Mouse (Mus musculus) T-cell, adult 2 months (primary cell): Measurements from ENCODE around the gene Hist1h4i.
"Not testable (repeated sequence)": the region's sequence is repeated elsewhere in the genome, so short reads cannot be mapped to it uniquely, and the experiment has no call there.

Experiments
- DNase-seq: peaks from one replicate; pipeline ENCODE4 v3.0.0; 2022; ENCODE audit warnings: low spot score

Hist1h4i gene

DNA sequence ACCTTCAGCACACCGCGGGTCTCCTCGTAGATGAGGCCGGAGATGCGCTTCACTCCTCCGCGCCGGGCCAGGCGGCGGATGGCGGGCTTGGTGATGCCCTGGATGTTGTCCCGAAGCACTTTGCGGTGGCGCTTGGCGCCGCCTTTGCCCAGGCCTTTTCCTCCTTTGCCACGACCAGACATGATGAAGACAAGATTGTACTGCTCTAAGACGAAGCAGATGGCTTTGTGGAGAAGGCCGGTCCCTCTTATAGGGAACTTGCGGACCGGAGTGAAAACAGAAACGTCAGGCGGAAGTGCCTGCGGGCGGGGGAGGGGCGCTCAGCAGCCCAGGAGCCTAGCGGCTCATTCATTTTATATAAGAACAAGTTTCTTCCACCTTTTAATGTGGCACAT, at the start of gene Hist1h4i:
Gene Hist1h4i (minus strand): TSS at position 221 of the 395 bp plus-strand sequence.
- DNase-seq: peak; percentile 86

DNA sequence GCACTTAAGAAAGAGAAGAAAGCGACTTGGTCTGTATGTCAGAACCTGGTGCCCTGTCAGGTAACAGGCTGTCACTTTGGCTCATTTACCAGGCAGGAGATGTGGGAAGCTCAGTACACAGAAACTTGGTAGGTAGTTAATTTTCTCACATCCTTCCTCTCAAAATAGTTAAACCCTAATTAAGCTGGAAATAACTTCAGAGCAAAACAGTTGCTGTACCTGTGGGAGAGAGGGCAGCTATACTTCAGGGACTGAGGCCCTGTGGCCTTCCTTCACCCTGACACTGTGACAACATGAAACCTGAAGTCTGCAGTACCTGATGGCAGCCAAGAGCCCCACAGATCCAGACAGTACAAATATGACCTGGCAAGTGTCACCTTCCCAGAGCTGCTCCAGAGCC, 43.0 kb upstream of the Hist1h4i start, which contains the start of gene Vmn1r188:
Gene Vmn1r188 (plus strand): TSS at position 301 of the 400 bp plus-strand sequence.
- DNase-seq: not testable (repeated sequence)

DNA sequence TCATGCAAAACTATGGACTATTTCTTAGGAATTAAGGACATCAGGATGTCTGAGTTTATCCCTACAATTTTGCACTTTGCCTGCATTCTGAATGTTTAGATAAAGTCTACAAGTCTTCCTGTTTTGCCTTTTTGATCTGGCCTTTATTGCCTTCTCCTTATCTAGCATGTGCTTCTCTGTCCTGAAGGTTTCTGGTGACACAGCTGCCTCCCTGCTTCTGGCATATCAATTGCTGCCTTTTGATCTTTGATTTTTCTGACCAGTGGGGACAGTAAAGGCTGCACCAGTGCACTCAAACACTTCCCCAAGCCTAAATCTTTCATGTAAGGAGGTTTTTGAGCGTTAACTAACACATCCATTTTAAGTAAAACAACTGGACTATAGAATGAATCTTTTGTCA, 22.3 kb upstream of the Hist1h4i start:
- no peak for DNase-seq

DNA sequence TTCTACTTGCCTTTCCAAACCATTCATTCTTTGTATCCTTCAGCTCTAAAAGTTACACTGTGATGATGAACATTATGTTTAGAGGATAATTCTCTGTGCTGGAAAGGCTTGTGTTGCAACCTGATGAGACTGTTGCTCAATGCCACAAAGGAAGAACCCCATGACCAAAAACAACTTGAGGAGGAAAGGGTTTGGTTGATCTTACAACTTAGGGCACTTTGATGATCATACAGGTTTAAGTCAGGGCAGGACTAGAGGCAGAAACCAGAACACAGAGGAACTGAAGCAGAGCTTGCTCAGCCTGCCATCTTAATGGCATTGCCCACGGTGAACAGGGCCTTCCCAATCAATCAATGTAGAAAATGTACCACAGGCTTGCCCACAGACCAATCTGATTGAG, 20.3 kb upstream of the Hist1h4i start:
- DNase-seq: no peak

GRCm38 (mm10) chr13:22053754-22054153, 12.6 kb upstream of the Hist1h4i start:
- DNase-seq: no peak

DNA sequence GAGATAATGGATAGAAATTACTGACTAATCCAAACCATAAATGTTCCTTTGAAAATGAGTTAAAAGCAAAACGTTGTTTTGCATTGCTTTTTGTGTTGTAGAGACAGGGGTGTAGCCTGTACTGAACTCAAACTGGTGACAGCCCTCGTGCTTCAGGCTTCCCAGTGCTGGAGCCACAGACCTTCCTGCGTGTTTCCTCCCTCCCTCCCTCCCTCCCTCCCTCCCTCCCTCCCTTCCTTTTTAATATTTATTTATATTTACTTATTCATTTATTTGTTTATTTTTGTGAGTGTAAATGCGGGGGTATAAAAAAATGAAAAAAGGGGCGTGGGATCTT, 10.3 kb upstream of the Hist1h4i start:
- DNase-seq: no peak

DNA sequence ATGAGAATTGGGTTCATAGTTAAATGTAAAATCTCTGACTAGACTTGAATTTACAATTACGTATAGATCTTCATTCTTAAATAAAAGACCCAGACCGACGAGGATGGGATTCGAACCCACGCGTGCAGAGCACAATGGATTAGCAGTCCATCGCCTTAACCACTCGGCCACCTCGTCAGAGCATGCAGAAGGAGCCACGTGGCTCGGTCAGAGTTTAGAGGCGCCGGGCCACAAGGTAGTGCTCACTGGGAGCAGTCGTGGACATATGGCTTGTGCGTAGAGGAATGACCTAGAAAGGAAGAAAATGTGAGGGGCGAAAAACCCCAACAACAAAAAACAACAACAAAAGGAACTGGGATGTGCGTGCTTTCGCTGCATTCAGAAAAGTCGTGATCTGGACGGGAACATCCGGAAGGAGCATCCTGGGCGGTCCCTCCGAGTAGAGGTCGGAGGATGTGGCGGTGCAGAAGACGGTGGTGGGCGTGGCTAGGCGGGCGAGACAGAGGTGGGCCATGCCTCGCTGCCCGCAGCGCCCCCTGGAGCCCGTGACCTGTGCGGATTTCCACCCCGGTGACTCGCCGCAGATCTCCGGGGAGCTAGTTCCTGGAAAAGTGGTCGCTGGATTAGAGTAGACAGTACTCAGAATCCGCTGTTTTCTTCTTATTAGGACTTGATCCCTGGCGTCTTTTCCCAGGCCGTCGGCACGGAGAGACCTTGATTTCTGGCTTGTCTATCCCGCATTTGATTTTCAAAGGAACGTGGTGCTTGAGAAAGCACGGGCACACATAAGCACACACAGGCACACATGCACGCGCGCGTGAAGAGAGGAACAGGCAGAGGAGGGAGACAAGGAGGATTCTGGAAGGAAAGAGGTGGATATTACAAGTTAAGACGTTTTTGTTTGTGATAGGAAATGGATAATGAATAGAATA, 9.7 kb upstream of the Hist1h4i start:
- peak; percentile 86 for DNase-seq

DNA sequence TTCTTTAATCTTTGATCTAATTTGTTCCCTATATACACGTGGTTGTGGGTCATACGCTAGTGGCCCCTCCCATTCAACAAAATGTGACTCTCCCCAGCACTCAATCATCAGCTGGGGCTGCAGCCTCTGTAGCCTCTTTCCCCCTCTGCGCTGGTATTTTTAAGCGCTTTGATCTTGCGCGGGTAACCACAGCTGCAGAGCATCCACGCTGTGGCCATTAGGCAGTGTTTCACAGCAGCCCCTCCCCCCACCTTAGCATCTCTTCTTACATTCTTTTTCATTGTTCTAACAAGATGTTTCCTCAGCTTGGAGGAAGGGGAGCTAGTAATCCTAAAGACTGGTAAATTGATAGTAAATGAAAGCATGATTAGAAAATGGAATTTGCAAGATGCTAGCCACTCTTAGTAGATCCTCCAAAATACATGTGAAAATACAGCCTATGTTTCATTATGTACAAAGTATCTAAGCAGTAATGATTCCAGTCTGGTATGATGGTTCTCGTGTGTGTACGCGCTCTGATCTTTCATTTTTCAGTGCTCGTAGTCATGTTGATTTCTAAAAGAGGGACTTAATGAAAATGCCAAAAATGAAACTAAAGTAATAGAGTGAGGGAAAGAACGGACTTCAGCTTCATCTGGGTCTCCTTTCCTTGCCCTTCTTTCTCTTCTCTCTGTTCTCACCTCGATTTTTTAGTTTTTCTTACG, 8.7 kb upstream of the Hist1h4i start:
- peak; percentile 69 for DNase-seq

- DNase-seq: no peak
Measured at GRCm38 (mm10) chr13:22049041-22049440, 7.9 kb upstream of the Hist1h4i start.

- no peak for DNase-seq
Measured at GRCm38 (mm10) chr13:22045311-22045710, 4.1 kb upstream of the Hist1h4i start.

GRCm38 (mm10) chr13:22044432-22045155, 3.4 kb upstream of the Hist1h4i start:
- no peak for DNase-seq

- no peak for DNase-seq
Measured at GRCm38 (mm10) chr13:22043503-22044431, 2.6 kb upstream of the Hist1h4i start.

GRCm38 (mm10) chr13:22042568-22043502, 1.7 kb upstream of the Hist1h4i start, which contains the start of the genes Hist1h2ag and Hist1h2bj:
Hist1h2ag (minus strand) TSS chr13:22042944.
Hist1h2bj (plus strand) TSS chr13:22043214.
- peak; percentile 87 for DNase-seq

- DNase-seq: no peak
Measured at GRCm38 (mm10) chr13:22041651-22042567, 747 bp upstream of the Hist1h4i start.

DNA sequence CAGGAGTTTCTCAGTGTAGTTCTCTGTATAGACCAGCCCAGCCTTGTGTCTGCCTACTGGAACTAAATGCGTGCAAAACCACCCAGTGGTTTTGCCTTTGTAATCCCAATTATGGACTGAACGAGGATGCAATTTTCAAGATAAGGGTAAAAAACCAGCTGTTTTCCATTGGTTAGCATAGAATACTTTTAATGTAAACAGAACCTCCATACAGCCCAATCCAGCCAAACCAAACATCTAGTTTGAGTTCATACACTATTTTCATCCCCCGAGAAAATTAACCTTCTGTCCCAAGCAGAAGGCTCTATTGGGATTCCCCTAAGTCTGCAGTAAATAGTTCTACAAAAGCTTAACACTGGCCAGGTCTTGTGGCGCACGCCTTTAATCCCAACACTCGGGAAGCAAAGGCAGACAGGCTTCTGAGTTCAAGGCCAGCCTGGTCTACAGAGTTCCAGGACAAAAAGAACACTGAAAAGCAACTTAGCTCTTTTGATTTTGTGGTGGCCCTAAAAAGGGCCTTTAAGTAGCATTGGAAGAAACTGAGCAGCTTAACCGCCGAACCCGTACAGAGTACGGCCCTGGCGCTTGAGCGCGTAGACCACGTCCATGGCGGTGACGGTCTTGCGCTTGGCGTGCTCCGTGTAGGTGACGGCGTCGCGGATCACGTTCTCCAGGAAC, 559 bp downstream of the Hist1h4i start:
- no peak for DNase-seq

- no peak for DNase-seq
Measured at GRCm38 (mm10) chr13:22039951-22040463, 1.2 kb downstream of the Hist1h4i start.

DNA sequence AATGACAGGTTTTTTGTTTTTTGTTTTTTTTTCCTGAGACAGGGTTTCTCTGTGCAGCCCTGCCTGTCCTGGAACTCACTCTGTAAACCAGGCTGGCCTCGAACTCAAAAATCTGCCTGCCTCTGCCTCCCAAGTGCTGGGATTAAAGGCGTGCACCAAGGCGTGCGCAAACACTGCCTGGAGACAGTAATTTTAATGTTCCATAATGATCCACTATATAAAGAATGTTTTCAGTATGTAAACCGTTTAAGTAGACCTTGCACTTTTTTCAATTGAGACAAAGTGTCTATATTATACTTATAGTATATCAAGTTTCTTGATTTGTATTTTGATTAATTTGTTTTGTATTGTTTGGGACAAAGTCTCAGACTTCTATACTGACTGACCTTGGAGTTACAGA, 1.8 kb downstream of the Hist1h4i start:
- DNase-seq: no peak

DNA sequence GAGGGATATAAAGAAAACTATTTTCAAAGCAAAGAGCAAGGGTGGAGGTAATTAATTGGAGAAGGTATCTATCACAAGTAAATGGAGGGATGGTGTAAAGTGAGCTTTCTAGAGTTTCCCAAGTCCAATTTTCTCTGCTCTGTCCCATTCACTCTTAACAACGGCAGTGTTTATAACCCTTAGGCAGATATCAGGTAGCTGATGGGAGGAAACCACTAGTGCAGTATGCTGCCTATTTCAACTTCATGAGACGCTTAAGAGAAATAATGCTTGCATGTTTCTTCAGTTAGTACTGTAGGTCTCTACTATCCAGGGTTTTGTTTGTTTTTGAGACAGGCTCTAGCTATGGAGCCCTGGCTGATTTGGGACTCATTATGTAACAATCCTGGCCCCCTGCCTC, 3.7 kb downstream of the Hist1h4i start:
- no peak for DNase-seq
